Mouse (Mus musculus) left cerebral cortex, postnatal 4 days (tissue): ENCODE measurements at regions not wholly inside any gene's neighbourhood (a gene's known extent, or its start where the extent isn't known, plus 50 kb on each side); places are given as distances from the start of the nearest gene placed in this dataset.
A peak's percentile ranks its signal among the peaks of the same experiment; 100 is the strongest.
"Not testable (repeated sequence)": the region's sequence is repeated elsewhere in the genome, so short reads cannot be mapped to it uniquely, and the experiment has no call there.

Source experiments
- DNase-seq: peaks from one replicate; pipeline ENCODE4 v3.0.0-alpha.2; 2022
- intact Hi-C: fragments of 180-260 bp; cut with DNase I; formaldehyde crosslinking; loops from one replicate; pipeline ENCODE4 v1.15.1; 2025

DNA sequence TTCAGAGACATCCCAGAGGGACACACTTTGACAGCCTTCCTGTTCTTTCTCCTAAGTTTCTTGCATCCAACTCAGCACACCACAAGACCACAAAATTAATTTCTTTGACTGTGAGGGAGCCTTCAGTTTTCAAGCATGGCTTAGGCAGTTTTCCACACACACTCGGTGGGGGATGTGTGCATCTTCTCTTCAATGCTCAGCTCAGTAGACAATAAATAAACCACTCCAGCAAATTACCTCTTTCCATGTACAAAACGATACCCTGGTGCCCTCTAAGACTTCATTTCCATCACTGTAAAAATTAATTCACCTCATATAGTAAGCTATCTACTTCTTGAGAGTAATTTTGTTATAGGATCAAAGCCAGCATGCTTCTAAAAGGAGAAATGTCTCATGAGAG, 184.6 kb downstream of the Samd5 start:
- no peak for DNase-seq
- intact Hi-C loops: no loop called here

DNA sequence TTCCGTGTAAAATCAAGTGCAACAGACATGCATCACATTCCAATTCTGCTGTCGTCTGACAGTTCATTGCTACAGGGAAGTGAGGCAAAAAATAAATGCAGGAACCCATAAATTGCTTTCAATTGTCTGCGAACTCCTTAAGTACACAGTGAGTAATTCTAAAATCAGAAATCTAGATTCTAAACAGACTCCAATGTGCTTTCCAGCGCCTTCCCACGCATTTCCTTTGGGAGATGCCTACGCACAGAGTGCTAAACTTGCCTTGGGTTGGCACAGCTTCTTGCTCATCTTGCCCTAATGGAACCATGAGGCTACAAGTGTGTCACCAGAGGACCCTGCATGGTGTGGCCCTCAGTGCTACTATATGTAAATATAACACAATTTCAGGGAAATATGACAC, 212.6 kb downstream of the Samd5 start:
- DNase-seq: no peak
- intact Hi-C loops: no loop called here

DNA sequence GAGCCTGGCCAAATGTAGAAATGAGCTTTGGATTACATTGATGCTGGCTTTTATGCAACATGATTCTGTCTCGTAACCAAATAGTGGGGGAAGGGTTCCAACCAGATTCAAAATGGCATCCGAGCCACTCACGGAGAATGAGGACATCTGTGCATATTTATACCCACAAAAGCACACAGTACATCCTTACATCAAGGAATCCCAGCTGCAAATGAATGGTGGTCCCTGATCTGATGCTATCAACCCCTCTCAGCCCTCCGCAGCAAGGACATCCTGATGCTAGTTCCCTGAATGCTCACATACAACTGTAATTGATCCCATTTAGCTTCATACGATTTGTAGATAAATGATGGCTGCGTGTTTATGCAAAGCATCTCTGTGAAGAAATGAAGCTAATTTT, 215.9 kb downstream of the Samd5 start:
- intact Hi-C loops: no loop called here
- DNase-seq: no peak

DNA sequence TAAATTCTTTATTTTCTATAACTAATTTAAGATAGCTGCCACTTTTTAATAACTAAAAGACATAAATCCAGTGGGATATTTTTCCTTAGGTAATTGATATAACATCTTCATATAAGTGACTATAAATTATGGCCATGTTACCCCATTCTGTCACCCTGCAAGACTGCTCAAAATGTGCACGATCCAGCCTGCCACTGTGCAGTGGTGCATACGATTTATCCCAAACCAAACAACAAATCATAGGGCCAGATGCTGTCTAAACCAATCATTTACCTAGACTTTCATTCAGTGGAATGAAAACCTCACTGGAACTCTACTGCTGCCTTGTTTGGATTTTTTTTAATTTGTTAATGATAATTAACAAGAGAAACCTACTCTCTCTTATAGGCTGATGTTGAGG, 216.5 kb downstream of the Samd5 start:
- DNase-seq: no peak
- intact Hi-C loops: no loop called here

DNA sequence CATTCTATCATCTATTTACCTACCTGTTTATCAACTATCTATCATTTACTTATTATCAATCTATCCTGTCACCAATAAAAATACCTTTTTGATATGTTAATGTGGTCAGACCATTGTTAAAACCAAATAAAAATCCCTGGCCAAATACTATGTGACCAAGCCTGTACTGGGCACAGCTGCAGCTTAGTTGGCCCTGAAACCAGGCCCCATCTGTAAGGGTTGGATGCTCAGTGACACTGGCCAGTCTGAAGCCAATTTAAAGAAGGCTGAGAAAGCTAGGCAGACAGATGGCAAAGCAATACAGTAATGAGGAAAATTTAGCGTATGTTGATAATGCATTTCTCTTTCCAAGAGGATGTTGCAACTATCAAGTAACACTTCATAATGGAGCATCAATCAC, 217.8 kb downstream of the Samd5 start:
- DNase-seq: peak; percentile 69
- intact Hi-C loops: no loop called here

DNA sequence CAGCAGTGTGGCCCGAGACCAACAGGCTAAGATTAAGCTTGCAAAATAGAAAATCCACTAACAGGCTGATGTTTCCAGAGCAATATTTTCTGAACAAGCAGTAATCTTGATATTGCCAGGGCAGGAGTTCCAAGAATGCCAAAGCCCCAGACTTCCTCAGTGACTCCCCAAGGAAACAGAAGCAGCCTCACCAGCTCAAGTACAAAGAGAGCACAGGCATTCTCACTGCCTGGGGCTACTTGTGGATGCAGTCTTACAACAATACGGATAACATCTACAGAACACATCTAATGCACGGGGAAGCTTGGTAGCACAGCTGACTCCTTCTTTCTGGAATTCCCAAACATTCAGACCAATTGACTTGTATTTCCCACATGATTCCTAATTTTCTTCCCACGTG, 235.9 kb downstream of the Samd5 start:
- DNase-seq: no peak
- intact Hi-C loops: no loop called here

DNA sequence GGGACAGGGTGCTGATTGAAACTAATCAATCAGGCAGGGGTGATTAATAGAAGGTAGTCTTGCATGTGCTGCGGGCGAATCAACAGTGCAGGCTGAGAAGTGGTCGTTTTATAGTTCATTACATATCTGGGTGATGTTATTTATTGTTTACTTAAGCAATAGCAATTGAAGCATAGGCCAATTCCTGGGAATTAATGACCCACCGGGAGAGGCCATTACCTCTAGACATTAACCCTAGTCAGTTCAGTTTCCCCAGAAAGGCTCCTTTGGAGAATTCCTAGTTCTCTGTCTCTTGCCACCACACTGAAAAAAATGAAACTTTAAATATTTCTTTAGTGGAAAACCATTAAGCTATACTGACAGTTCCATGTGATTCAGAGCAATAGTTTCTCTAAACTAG, 236.6 kb downstream of the Samd5 start:
- DNase-seq: no peak

DNA sequence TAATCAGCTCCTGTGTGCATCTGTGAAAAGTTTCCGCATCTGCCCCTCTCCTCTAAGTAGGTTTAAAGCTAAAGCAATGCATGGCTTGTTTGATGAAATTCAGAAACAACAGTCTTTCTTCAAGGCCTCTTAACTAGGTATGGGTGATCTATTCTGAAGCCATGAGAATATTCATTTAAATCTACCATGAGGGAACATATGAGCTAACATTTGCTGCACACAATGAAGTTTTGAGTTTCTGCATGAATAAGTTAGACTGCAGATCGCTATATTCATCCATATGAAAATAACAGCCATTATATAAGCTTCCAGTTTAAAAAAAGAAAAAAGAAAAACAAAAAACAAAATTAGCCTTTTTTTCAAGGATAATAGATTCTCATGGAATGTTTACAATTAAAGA, 245.9 kb downstream of the Samd5 start:
- intact Hi-C loops: no loop called here
- no peak for DNase-seq

More for the DNA sequence above, 236.6 kb downstream of the Samd5 start:
- intact Hi-C loops: no loop called here

DNA sequence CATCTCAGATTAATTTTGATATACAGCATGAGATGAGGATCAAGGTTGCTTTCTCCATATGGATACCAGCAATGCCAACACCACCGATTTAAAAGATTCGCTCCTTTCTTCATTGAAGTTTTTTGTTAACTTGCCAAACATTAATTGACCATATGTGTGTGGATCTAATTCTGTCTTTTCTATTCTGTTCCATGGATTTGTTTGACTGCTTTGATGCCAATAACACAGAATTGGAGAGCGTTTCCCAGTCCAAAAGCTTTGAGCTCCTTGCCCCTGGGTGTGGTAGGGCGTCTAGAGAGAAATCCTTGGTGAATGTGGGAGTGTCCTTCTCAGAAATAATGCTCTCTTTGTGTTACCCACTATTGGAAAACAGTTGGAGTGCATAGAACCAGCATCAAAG, 254.3 kb downstream of the Samd5 start:
- intact Hi-C loops: no loop called here

DNA sequence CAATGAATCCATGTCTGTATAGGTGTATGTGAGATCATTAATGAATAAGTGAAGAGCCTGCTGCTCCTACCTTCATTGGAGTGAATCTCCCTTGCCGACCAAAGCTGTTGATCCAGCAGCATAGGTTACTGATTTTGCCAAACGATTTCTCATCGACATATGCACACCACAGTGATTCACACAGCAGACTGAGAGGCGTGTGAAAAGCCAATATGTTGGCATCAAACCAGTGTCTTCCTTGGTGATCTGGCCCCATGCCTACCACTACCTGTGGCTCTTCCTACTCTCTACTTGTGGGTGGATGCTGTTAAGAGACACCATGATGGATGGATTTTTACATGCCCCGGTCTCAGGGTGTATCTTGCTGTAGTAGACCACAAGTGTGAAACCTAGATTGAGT, 258.3 kb downstream of the Samd5 start:
- intact Hi-C loops: no loop called here
- DNase-seq: peak; percentile 22

More for the DNA sequence above, 254.3 kb downstream of the Samd5 start:
- DNase-seq: no peak

DNA sequence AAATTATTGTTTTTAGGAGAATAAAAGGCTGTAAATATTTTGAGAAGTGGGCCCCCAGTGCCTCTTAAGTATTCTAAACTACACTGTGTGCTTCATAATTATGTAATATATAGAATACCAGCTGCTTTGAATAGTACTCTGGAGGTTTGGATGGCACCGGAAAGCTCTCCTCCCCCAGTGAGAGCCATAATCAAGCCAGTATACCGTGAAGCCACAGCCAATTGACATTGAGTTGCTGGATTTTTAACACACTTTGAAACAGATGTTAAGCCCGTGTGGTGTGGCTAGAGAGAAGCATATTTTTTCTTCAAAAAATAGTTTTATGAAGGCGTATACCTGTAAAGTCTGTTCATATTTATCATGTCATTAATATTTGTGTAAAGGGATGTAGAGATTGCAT, 268.9 kb downstream of the Samd5 start:
- no peak for DNase-seq

DNA sequence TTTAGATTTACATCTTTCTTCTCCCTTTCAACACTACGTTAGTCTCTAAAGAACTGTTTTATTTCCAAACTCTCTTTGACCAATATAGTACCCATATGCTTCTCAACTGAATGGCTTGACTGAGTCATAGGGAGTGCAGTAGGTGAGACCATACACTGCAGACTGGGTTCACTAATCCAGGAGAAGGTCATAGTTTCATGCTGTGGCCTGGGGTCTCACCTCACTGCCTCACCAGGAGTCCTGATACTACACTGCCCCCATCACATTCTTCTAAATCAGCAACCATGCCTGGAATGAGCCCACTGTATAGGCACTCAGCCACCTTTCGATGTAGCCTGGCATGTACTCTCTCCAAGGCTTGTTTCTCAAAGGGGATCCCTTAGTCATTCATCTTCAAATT, 269.6 kb downstream of the Samd5 start:
- intact Hi-C loops: loop anchor here (10.0 kb wide), 1 partner anchor 201 kb away; no protein-coding TSS in a partner anchor
- DNase-seq: no peak

More for the DNA sequence above, 268.9 kb downstream of the Samd5 start:
- intact Hi-C loops: loop anchor here (10.0 kb wide), 1 partner anchor 201 kb away; no protein-coding TSS in a partner anchor

DNA sequence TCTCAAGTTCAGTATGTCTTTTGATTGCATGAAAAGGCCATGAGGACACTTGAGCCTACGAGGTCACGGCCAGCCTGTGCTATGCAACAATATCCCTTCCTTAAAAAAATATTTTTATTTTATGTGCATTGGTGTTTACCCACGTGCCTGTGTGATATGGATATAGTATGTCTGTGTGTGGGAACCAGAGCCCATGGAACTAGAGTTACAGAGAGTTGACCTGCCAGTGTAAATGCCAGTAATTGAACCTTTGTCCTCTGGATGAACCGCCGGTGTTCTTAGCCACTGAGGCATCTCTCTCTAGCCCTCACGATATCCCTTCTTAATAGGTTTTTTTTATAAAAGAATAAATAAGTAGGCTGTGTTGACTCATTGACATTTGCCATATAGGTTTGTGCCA, 270.0 kb downstream of the Samd5 start:
- intact Hi-C loops: loop anchor here (10.0 kb wide), 1 partner anchor 200 kb away; no protein-coding TSS in a partner anchor
- DNase-seq: no peak

DNA sequence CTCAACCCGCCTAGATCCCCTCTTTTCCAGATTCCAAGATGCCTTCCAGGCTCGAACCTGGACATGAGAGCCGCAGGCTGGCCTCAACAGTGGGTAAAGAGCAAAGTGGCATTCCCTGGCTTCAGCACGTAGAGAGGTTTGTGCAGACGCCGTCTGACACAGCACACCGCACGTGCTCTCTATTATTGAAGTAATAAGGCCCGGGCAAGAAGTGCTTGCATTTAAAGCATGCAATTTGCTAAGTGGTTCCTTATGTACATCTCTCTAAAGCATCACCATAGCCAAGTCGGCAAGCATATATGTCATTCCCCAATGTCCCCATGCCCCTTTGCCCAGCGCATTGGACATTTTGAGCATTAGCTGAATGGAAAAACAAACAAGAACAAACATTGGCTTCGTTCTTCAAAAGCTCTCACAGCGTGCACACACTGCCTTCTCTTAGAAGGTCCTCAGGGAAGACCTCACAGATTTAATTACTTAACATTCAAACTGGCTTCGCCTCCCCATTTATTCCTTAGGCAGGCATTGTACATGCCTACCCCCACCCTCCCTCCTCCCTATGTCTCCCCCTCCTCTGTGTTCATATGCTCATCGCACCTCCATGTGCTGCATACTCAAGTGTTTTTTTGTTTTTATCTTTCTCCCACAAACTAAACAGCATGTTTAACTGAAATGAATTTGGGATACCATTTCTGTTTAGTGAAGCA, 273.9 kb downstream of the Samd5 start:
- no peak for DNase-seq
- intact Hi-C loops: loop anchor here (10.0 kb wide), 1 partner anchor 196 kb away; no protein-coding TSS in a partner anchor

DNA sequence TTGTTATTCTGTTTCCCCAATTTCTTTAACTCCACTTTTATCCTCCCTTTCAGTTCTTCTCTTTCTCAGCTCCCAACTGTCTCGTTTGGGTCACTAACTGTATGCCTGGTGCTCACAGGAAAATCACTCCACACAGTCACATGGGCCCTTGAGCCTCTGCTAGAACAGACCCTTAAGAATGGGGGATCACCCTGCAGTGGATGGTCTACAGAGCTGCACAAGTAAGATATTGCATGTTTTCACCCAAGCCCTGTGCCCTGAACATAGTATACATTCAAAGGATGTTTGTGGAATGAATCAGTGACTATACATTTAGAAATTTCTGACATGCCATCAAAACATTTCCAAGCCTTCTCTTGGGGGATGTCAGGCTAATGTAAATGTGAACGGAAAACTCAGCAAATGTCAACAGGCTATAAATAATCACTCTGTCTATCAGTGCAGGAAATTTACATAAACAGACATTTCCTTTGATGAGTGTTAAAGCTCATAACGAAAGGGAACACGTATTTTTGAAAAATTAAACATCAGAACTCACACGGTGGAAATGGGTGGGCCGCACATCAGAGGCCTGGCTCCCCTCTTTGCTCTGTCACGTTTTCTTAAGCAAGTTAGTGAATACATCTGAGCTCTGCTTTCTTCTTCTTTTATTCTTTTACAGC, 297.4 kb downstream of the Samd5 start:
- DNase-seq: no peak
- intact Hi-C loops: no loop called here

DNA sequence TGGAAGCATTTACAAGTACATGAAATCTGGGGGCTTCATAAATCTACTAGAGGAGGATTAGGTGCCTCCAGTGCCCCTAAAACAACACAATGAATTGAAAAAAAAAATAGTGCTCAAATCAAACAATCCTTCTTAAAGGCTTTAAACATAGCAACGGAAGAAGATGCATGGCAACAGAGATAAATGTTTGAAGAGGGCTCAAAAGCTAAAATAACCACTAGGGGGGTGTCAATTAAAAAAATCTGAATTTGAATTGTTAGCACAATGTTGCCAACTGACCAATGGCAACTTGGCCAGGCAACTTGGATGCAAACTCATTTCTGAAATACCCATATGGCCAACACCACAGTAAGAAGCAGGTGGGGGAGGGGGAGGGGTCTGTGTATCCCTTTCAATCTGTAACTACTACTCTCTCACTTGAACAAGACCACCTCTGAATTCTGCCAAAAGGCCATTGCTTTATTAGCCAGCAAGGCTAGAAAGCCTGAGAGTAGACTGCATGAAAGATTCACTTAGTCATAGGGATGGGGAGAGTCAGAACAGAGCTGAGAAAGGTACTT, 312.6 kb downstream of the Samd5 start:
- peak; percentile 29 for DNase-seq
- intact Hi-C loops: no loop called here

DNA sequence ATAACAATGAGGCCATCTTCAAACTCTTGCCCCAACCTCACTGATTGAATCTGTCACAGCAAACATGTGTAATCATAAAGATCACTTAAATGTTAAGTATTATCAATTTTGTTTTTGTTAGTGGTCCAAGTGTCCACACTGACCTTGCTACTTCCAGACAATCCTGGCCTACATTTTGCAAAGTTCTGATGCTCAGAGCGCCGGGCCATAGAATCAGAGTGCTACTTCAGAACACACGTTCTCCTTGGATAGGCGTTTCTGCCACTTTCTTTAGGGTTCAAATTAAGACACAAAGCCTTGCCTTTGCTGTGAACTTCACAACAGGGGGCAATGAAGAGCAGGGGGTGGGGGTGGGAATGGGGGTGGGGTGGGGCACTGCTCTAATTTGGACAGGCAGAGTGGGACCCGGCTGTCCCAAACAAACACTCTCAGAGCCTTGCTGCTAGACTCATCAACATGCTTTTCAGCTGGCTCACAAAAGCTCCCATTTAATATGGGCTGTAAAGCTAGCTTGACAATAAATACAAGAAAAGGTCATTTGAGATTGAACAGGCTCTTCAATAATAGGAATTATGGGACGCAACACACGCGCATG, 336.7 kb downstream of the Samd5 start:
- DNase-seq: no peak
- intact Hi-C loops: no loop called here

DNA sequence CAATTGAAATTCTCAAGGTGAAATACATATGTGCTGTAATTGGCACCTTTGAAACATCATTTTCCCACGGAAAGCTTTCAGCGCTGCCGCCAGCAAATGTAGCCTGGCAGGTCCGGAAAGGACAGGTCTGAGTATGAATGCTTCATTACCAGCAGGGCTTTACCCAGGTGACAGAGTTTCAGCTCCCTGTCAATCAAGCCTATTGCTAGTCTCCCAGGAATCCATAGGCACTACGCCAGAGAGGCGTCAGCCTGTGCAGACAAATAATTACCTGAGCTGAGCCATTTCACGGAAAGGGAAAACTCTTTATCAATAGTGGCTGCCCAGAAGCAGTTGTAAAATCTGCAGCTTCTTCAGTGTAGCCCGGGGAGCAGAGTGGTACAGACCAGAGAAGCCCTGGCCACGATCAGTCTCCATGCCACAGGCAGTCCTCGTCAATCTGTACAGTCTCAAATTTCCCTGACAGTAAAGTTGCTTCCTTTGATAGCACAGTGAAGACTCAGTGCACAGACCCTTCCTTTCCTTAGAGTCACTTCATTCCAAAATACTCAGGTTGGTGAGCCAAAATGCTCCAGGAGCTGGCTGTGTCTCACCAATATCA, 340.7 kb downstream of the Samd5 start:
- intact Hi-C loops: no loop called here

DNA sequence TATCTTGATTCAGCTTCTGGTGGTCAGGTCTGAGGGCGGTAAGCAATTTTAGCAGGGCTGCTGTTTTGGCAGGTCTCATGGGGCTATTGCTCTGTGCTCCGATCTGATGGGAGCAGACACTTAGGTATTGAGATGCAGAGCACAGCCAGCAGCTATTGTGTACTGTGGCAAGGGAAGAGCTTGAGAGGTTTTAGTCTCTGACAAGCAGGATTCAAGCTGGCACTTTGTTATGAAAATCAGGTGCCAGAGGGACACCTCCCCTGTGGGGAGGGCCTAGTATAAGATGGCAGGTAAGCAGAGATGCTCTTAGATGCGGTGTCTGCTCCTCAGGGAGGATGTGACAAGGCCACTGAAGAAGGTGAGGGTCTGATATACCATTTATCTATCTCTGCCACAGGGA, 343.3 kb downstream of the Samd5 start:
- intact Hi-C loops: no loop called here
- DNase-seq: no peak

More for the DNA sequence above, 340.7 kb downstream of the Samd5 start:
- no peak for DNase-seq

DNA sequence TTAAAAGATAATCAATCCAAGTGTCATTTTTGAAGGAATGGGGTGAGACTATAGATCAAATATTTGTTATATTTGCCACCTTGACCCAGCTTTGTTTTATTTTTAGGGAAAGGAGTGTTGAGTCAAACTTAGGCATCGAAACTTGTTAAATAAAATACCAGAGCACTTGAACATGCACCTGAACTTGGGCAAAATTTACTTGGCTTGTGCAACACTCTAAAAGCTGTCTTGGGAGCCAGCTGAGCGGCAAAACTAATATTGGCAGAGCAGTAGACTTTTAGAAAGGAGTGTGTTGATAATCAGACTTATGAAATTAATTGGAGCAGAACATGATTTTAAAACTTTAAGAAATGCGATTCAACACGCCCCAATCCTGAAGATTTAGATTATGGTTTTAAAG, 346.7 kb downstream of the Samd5 start:
- DNase-seq: no peak
- intact Hi-C loops: no loop called here

DNA sequence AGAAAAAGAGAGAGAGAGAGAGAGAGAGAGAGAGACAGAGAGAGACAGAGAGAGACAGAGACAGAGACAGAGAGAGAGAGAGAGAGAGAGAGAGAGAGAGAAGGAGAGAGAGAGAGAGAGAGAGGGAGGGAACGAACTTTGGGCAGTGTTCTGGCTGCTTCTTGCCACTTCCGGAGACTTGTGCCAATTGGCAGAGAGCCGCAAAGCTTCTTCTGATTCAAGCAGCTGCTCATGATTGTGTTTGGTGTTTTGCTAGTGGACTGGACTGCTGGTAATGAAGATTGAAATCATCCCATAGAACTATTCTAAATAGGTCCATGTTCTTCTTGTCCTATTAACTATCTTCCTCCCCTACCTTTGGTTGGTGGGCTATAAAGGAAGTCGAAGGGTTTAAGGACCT, 347.1 kb downstream of the Samd5 start:
- intact Hi-C loops: not testable (repeated sequence)
- peak; percentile 90 for DNase-seq
